In genomic region chr8:124643540-124644339, GRCm38 (mm10) we compare ENCODE assay signal across 9 mouse cellular contexts. TPM values are rescaled to one million over a fixed set of nuclear protein-coding genes. Genes with fewer than 3 reads are reported as not detected.
DNase-seq lines count a peak whose midpoint lies in the region; ATAC-seq lines count a peak whose summit lies in the region.
"Had no signal": no experiment of that assay in that cellular context is flagged by ENCODE, and none has a peak within 500 bp of the region (broad histone marks: within the 10 kb centered on the region; RNA-seq: fewer than 3 reads in every experiment).

No protein-coding gene starts in this region.

- H3K4me2 ChIP-seq in embryonic facial prominence, embryonic 14.5 days (ENCODE audit: low read depth, low read length), result peak overlapping the region; percentile 31
- no peak overlapping the region for H3K4me2 ChIP-seq in midbrain, embryonic 13.5 days (replicated peaks)

- H3K27ac ChIP-seq in embryonic facial prominence, embryonic 14.5 days (replicated peaks; ENCODE audit: low read depth, low read length), result peak overlapping the region; percentile 86
- H3K27ac ChIP-seq in midbrain, embryonic 13.5 days, result peak overlapping the region; percentile 53; the same call in 1 of the 2 replicates

- peaks cover 26% of the 10 kb centered on the region for H3K36me3 ChIP-seq in embryonic facial prominence, embryonic 14.5 days (ENCODE audit: control insufficient read depth, insufficient read depth, low read length)
- H3K36me3 ChIP-seq in midbrain, embryonic 13.5 days, result peaks cover 22% of the 10 kb centered on the region

- 42% methylated on average over 18 of the region's 18 CpGs for WGBS in embryonic facial prominence, embryonic 14.5 days
- 66% methylated on average over 18 of the region's 18 CpGs for WGBS in midbrain, embryonic 13.5 days

- ATAC-seq in embryonic facial prominence, embryonic 14.5 days (ENCODE audit: low read depth), result peak; percentile 83
- peak; percentile 69 for ATAC-seq in midbrain, embryonic 13.5 days

- intact Hi-C loops in heart, postnatal 10 days (cut with DNase I), result no loop called here

- no peak overlapping the region for H3K4me3 ChIP-seq in embryonic facial prominence, embryonic 14.5 days (ENCODE audit: low read depth, low read length)
- H3K4me3 ChIP-seq in midbrain, embryonic 13.5 days (replicated peaks), result no peak overlapping the region

- peak overlapping the region; percentile 30; the same call in 1 of the 2 replicates for H3K9ac ChIP-seq in embryonic facial prominence, embryonic 14.5 days (ENCODE audit: low read depth, low read length)
- H3K9ac ChIP-seq in midbrain, embryonic 13.5 days (replicated peaks), result peak overlapping the region; percentile 44; the same call in 1 of the 2 replicates

- peak; percentile 76 for DNase-seq in layer of hippocampus, adult 11-12 months (ENCODE audit: low spot score)
- DNase-seq in layer of hippocampus, adult 9-10 months (ENCODE audit: low spot score), result no peak
- peak; percentile 94 for DNase-seq in embryonic facial prominence, embryonic 14.5 days (ENCODE audit: low spot score)
- DNase-seq in heart, postnatal 10 days, result peak; percentile 83 to 90
- peak; percentile 89 for DNase-seq in layer of hippocampus, adult 9-11 months
- DNase-seq in urinary bladder, postnatal 14 days (ENCODE audit: low spot score), result peak; percentile 52
- DNase-seq in spleen, postnatal 14 days (ENCODE audit: low spot score in 2 of 2), result no peak

- no peaks in the 10 kb centered on the region for H3K9me3 ChIP-seq in embryonic facial prominence, embryonic 14.5 days (ENCODE audit: control insufficient read depth, low read length)
- no peaks in the 10 kb centered on the region for H3K9me3 ChIP-seq in midbrain, embryonic 13.5 days
- H3K9me3 ChIP-seq: G1E had no signal

- H3K27me3 ChIP-seq in embryonic facial prominence, embryonic 14.5 days (replicated peaks; ENCODE audit: control insufficient read depth, insufficient read depth, low read length), result no peaks in the 10 kb centered on the region
- H3K27me3 ChIP-seq in midbrain, embryonic 13.5 days, result no peaks in the 10 kb centered on the region

- H3K4me1 ChIP-seq in embryonic facial prominence, embryonic 14.5 days (ENCODE audit: control insufficient read depth, insufficient read depth, low read length), result peaks cover 22% of the 10 kb centered on the region
- H3K4me1 ChIP-seq in midbrain, embryonic 13.5 days (replicated peaks), result peaks cover 22% of the 10 kb centered on the region

RNA-seq across cellular contexts. Expression of gene 2310022B05Rik, which starts 19.4 kb away (rescaled TPM):
- polyA plus RNA-seq in embryonic facial prominence, embryonic 14.5 days (2014; fragmentation: Nextera tagmentation; extraction: Ambion mirVana), result 45.5 and 46.4 TPM in 2 replicates
- 100 to 1,000 TPM; 144 to 160 TPM for total RNA-seq in heart, postnatal 10 days (2021)
- polyA plus RNA-seq in midbrain, embryonic 13.5 days (2015; fragmentation: Nextera tagmentation; extraction: Ambion mirVana), result 15.7 and 18.1 TPM in 2 replicates

Comparison
In these comparisons a context has a peak if more than half of its experiments do, and no peak if none do; other contexts are left out.
1. DNase-seq: peak in layer of hippocampus, adult 11-12 months (single experiment), embryonic facial prominence, embryonic 14.5 days (single experiment), heart, postnatal 10 days (2 of 2), layer of hippocampus, adult 9-11 months (single experiment) and urinary bladder, postnatal 14 days (single experiment); none in layer of hippocampus, adult 9-10 months (single experiment) and spleen, postnatal 14 days (0 of 2).